Mouse (Mus musculus): ENCODE measurements around the gene Tmprss5. TPM values are rescaled to one million over a fixed set of nuclear protein-coding genes. Genes with fewer than 3 reads are reported as not detected.

Gene Tmprss5
- polyA plus RNA-seq, 1 experiment, result not detected

- no peak overlapping the region for H3ac ChIP-seq (ENCODE audit: control insufficient read depth, insufficient read length, low read depth)
- no peaks in the 10 kb centered on the region for H3K36me3 ChIP-seq (ENCODE audit: control insufficient read depth, insufficient read depth)
- TF ChIP-seq CTCF (IDR thresholded peaks at IDR 0.05; ENCODE audit: control insufficient read depth, insufficient read depth, insufficient read length), result no peak
- TF ChIP-seq USF1 (IDR thresholded peaks at IDR 0.05; ENCODE audit: low read depth), result no peak
- TF ChIP-seq CEBPB (IDR thresholded peaks at IDR 0.05; ENCODE audit: low read depth), result no peak
- H3K4me3 ChIP-seq (ENCODE audit: insufficient read depth, poor library complexity, severe bottlenecking), result no peak overlapping the region
- H3K27me3 ChIP-seq (ENCODE audit: control insufficient read depth, insufficient read depth, insufficient read length), result peaks cover 7% of the 10 kb centered on the region
- no peaks in the 10 kb centered on the region for H3K79me2 ChIP-seq (ENCODE audit: control insufficient read depth, insufficient read depth)
- H3K79me3 ChIP-seq (ENCODE audit: low read depth), result no peaks in the 10 kb centered on the region
These were observed 29.6 kb downstream of the Tmprss5 start for GRCm38 (mm10) chr9:49110476-49111220.

DNA sequence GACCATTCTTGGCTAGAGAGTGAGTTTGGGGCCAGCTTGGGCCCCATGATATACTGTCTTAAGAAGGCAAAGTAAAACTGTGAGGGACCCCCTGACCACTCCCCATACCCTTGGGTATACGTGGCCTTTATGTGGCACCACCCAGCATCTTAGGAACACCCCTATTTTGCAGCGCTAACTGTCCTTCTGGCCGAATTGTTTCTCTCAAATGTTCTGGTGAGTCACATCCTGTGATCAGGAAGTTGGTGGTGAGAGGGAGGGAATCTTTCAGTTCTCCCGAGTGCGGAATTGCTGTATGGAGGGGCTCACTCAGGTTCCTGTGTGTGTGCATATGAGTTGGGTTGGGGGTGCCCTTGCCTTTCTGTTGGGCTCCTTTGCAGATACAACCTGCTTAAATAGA lies 30.2 kb downstream of the Tmprss5 start:
- Histone ChIP-seq H3K79me3 (ENCODE audit: low read depth) (no peaks in the 10 kb centered on the region), H3ac (ENCODE audit: control insufficient read depth, insufficient read length, low read depth) (no peak overlapping the region), H3K36me3 (ENCODE audit: control insufficient read depth, insufficient read depth) (no peaks in the 10 kb centered on the region), H3K4me3 (ENCODE audit: insufficient read depth, poor library complexity, severe bottlenecking) (no peak overlapping the region), H3K27me3 (ENCODE audit: control insufficient read depth, insufficient read depth, insufficient read length) (peaks cover 6% of the 10 kb centered on the region), H3K79me2 (ENCODE audit: control insufficient read depth, insufficient read depth) (no peaks in the 10 kb centered on the region)
- TF ChIP-seq USF1 (IDR thresholded peaks at IDR 0.05; ENCODE audit: low read depth) (no peak), CEBPB (IDR thresholded peaks at IDR 0.05; ENCODE audit: low read depth) (no peak), MAX (IDR thresholded peaks at IDR 0.05) (no peak), CTCF (IDR thresholded peaks at IDR 0.05; ENCODE audit: control insufficient read depth, insufficient read depth, insufficient read length) (no peak), FOSL1 (IDR thresholded peaks at IDR 0.05; ENCODE audit: insufficient read depth, low read length, poor library complexity, severe bottlenecking) (no peak), MYOD1 (IDR thresholded peaks at IDR 0.05; ENCODE audit: control insufficient read depth, insufficient read length, low read depth) (no peak), MYOG (IDR thresholded peaks at IDR 0.05; ENCODE audit: control insufficient read depth, extremely low read depth, insufficient read length) (no peak)

DNA sequence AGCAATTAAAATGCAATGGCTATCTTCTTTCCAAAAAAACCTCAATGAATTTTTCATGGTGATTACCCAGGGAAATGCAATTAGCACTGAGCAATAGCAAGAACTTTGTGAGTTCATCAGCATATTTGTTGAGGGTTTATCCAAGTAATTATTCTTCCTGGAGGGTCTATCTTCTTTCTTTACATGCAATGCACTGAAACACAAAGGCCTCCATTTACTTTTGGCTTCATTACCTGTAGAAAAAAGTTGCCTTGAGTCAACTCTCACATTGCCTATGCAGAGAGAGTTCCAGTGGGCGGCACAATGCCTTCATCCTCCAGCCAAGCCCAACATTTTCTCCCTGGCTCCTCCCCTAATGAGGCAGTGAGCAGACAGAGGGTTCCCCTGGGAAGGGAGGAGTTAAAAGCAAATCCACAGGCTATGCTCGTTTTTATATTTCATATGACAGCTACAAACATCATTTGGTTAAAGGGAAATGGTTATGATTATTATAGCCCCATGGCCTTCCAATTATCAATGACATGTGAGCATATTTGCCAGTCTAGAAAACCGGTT lies 37.3 kb downstream of the Tmprss5 start:
- Histone ChIP-seq H3K4me3 (ENCODE audit: insufficient read depth, poor library complexity, severe bottlenecking) (no peak overlapping the region), H3K79me2 (ENCODE audit: control insufficient read depth, insufficient read depth) (no peaks in the 10 kb centered on the region), H3K79me3 (ENCODE audit: low read depth) (no peaks in the 10 kb centered on the region), H3ac (ENCODE audit: control insufficient read depth, insufficient read length, low read depth) (no peak overlapping the region), H3K36me3 (ENCODE audit: control insufficient read depth, insufficient read depth) (no peaks in the 10 kb centered on the region), H3K27me3 (ENCODE audit: control insufficient read depth, insufficient read depth, insufficient read length) (peaks cover 4% of the 10 kb centered on the region)
- TF ChIP-seq FOSL1 (IDR thresholded peaks at IDR 0.05; ENCODE audit: insufficient read depth, low read length, poor library complexity, severe bottlenecking), result no peak
- no peak for TF ChIP-seq USF1 (IDR thresholded peaks at IDR 0.05; ENCODE audit: low read depth)
- no peak for TF ChIP-seq MYOD1 (IDR thresholded peaks at IDR 0.05; ENCODE audit: control insufficient read depth, insufficient read length, low read depth)
- TF ChIP-seq MYOG (IDR thresholded peaks at IDR 0.05; ENCODE audit: control insufficient read depth, extremely low read depth, insufficient read length), result no peak
- TF ChIP-seq CTCF (IDR thresholded peaks at IDR 0.05; ENCODE audit: control insufficient read depth, insufficient read depth, insufficient read length), result no peak
- no peak for TF ChIP-seq MAX (IDR thresholded peaks at IDR 0.05)
- TF ChIP-seq CEBPB (IDR thresholded peaks at IDR 0.05; ENCODE audit: low read depth), result no peak

GRCm38 (mm10) chr9:49119759-49120158 lies 38.7 kb downstream of the Tmprss5 start:
- Histone ChIP-seq H3K79me3 (ENCODE audit: low read depth) (no peaks in the 10 kb centered on the region), H3K4me3 (ENCODE audit: insufficient read depth, poor library complexity, severe bottlenecking) (no peak overlapping the region), H3K36me3 (ENCODE audit: control insufficient read depth, insufficient read depth) (no peaks in the 10 kb centered on the region), H3K79me2 (ENCODE audit: control insufficient read depth, insufficient read depth) (no peaks in the 10 kb centered on the region), H3ac (ENCODE audit: control insufficient read depth, insufficient read length, low read depth) (no peak overlapping the region), H3K27me3 (ENCODE audit: control insufficient read depth, insufficient read depth, insufficient read length) (peaks cover 10% of the 10 kb centered on the region)
- TF ChIP-seq USF1 (IDR thresholded peaks at IDR 0.05; ENCODE audit: low read depth) (no peak), CEBPB (IDR thresholded peaks at IDR 0.05; ENCODE audit: low read depth) (no peak), CTCF (IDR thresholded peaks at IDR 0.05; ENCODE audit: control insufficient read depth, insufficient read depth, insufficient read length) (no peak), MYOD1 (IDR thresholded peaks at IDR 0.05; ENCODE audit: control insufficient read depth, insufficient read length, low read depth) (no peak)

GRCm38 (mm10) chr9:49125706-49126105 lies 44.6 kb downstream of the Tmprss5 start:
- no peak overlapping the region for H3K4me3 ChIP-seq (ENCODE audit: insufficient read depth, poor library complexity, severe bottlenecking)
- no peaks in the 10 kb centered on the region for H3K79me2 ChIP-seq (ENCODE audit: control insufficient read depth, insufficient read depth)
- no peak overlapping the region for H3ac ChIP-seq (ENCODE audit: control insufficient read depth, insufficient read length, low read depth)
- no peaks in the 10 kb centered on the region for H3K79me3 ChIP-seq (ENCODE audit: low read depth)
- TF ChIP-seq MYOD1 (IDR thresholded peaks at IDR 0.05; ENCODE audit: control insufficient read depth, insufficient read length, low read depth), result no peak
- no peak for TF ChIP-seq MYOG (IDR thresholded peaks at IDR 0.05; ENCODE audit: control insufficient read depth, extremely low read depth, insufficient read length)
- no peak for TF ChIP-seq FOSL1 (IDR thresholded peaks at IDR 0.05; ENCODE audit: insufficient read depth, low read length, poor library complexity, severe bottlenecking)
- no peak for TF ChIP-seq USF1 (IDR thresholded peaks at IDR 0.05; ENCODE audit: low read depth)
- no peak for TF ChIP-seq CEBPB (IDR thresholded peaks at IDR 0.05; ENCODE audit: low read depth)
- H3K36me3 ChIP-seq (ENCODE audit: control insufficient read depth, insufficient read depth), result no peaks in the 10 kb centered on the region
- H3K27me3 ChIP-seq (ENCODE audit: control insufficient read depth, insufficient read depth, insufficient read length), result peaks cover 10% of the 10 kb centered on the region

DNA sequence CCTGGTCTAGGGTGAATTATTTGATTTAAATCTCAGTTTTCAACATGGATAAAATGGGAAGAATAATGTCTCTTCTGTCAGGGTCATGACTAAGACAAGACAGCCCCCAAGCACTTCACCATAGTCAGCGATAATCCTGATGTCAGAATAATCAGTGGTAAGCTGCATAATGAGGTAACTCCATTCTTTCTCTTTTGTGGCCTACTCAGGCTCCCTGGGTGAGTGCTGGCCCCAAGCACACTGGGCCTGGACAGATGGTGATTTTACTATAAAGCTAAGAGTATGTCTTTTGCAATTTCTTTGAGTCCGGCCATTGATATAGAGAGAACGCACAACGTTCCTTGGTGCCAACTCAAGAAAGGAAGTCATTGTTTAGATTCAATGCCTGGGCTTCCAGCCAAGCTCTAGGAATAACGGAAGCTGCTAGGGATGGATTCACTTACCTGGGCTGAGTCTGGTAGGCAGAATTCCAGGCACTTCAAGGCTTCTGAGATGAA lies 49.5 kb downstream of the Tmprss5 start:
- TF ChIP-seq MYOD1 (IDR thresholded peaks at IDR 0.05; ENCODE audit: control insufficient read depth, insufficient read length, low read depth) (no peak), USF1 (IDR thresholded peaks at IDR 0.05; ENCODE audit: low read depth) (no peak), CEBPB (IDR thresholded peaks at IDR 0.05; ENCODE audit: low read depth) (no peak), CTCF (IDR thresholded peaks at IDR 0.05; ENCODE audit: control insufficient read depth, insufficient read depth, insufficient read length) (no peak), FOSL1 (IDR thresholded peaks at IDR 0.05; ENCODE audit: insufficient read depth, low read length, poor library complexity, severe bottlenecking) (no peak), MYOG (IDR thresholded peaks at IDR 0.05; ENCODE audit: control insufficient read depth, extremely low read depth, insufficient read length) (no peak), MAX (IDR thresholded peaks at IDR 0.05) (no peak)
- Histone ChIP-seq H3K27me3 (ENCODE audit: control insufficient read depth, insufficient read depth, insufficient read length) (no peaks in the 10 kb centered on the region), H3ac (ENCODE audit: control insufficient read depth, insufficient read length, low read depth) (no peak overlapping the region), H3K4me3 (ENCODE audit: insufficient read depth, poor library complexity, severe bottlenecking) (no peak overlapping the region), H3K79me3 (ENCODE audit: low read depth) (no peaks in the 10 kb centered on the region), H3K36me3 (ENCODE audit: control insufficient read depth, insufficient read depth) (no peaks in the 10 kb centered on the region), H3K79me2 (ENCODE audit: control insufficient read depth, insufficient read depth) (no peaks in the 10 kb centered on the region)
